27 mouse cellular contexts compared by ENCODE assay signal in genomic region chr13:45118375-45118774, GRCm38 (mm10). TPM values are rescaled to one million over a fixed set of nuclear protein-coding genes. Genes with fewer than 3 reads are reported as not detected.
DNase-seq lines count a peak whose midpoint lies in the region; ATAC-seq and TF ChIP-seq lines count a peak whose summit lies in the region.
"Had no signal": no experiment of that assay in that cellular context is flagged by ENCODE, and none has a peak within 500 bp of the region (broad histone marks: within the 10 kb centered on the region; RNA-seq: fewer than 3 reads in every experiment).

No protein-coding gene starts in this region.

- H3K9ac ChIP-seq in liver, embryonic 11.5 days (ENCODE audit: low read depth, low read length) = no peak overlapping the region
- H3K9ac ChIP-seq in liver, embryonic 14.5 days (replicated peaks) = no peak overlapping the region; the same call in 1 of the 2 replicates
- no peak overlapping the region for H3K9ac ChIP-seq in liver, postnatal 0 days (replicated peaks)
- H3K9ac ChIP-seq in hindbrain, embryonic 14.5 days = no peak overlapping the region
- H3K9ac ChIP-seq: embryonic facial prominence, embryonic 12.5 days; embryonic facial prominence, embryonic 15.5 days; heart, embryonic 13.5 days; hindbrain, embryonic 15.5 days had no signal

- H3K4me2 ChIP-seq in liver, embryonic 11.5 days = no peak overlapping the region
- H3K4me2 ChIP-seq in liver, embryonic 14.5 days (ENCODE audit: low read depth) = no peak overlapping the region
- H3K4me2 ChIP-seq in liver, postnatal 0 days (ENCODE audit: low read depth, low read length) = no peak overlapping the region
- H3K4me2 ChIP-seq in hindbrain, embryonic 14.5 days (replicated peaks) = no peak overlapping the region
- H3K4me2 ChIP-seq: embryonic facial prominence, embryonic 12.5 days; embryonic facial prominence, embryonic 15.5 days; heart, embryonic 13.5 days; hindbrain, embryonic 15.5 days had no signal

- no peak overlapping the region for H3K27ac ChIP-seq in liver, embryonic 11.5 days (ENCODE audit: low read depth, low read length)
- no peak overlapping the region for H3K27ac ChIP-seq in liver, embryonic 14.5 days
- no peak overlapping the region for H3K27ac ChIP-seq in liver, postnatal 0 days (ENCODE audit: low read depth)
- H3K27ac ChIP-seq in layer of hippocampus, adult 2 months = no peak overlapping the region
- H3K27ac ChIP-seq in hindbrain, embryonic 14.5 days = no peak overlapping the region
- H3K27ac ChIP-seq: embryonic facial prominence, embryonic 12.5 days; embryonic facial prominence, embryonic 15.5 days; heart, adult 2 months; heart, embryonic 10.5 days; heart, embryonic 13.5 days; hindbrain, embryonic 15.5 days had no signal

- H3K27me3 ChIP-seq in liver, embryonic 11.5 days (replicated peaks; ENCODE audit: control insufficient read depth, insufficient read depth, low read length) = peaks cover 3% of the 10 kb centered on the region
- H3K27me3 ChIP-seq in liver, embryonic 14.5 days (ENCODE audit: control insufficient read depth, insufficient read depth, low read length) = no peaks in the 10 kb centered on the region; the same call in 1 of the 2 replicates
- peaks cover 13% of the 10 kb centered on the region; the same call in 1 of the 2 replicates for H3K27me3 ChIP-seq in liver, postnatal 0 days (ENCODE audit: insufficient read depth, low read length)
- no peaks in the 10 kb centered on the region for H3K27me3 ChIP-seq in hindbrain, embryonic 14.5 days (ENCODE audit: control insufficient read depth, insufficient read depth, low read length)
- H3K27me3 ChIP-seq: embryonic facial prominence, embryonic 12.5 days; embryonic facial prominence, embryonic 15.5 days; heart, embryonic 13.5 days; hindbrain, embryonic 15.5 days had no signal

- H3K36me3 ChIP-seq in liver, embryonic 11.5 days (ENCODE audit: control insufficient read depth, insufficient read depth, low read length) = no peaks in the 10 kb centered on the region
- H3K36me3 ChIP-seq in liver, embryonic 14.5 days (replicated peaks; ENCODE audit: control insufficient read depth, insufficient read depth, low read depth) = no peaks in the 10 kb centered on the region
- H3K36me3 ChIP-seq in liver, postnatal 0 days (replicated peaks; ENCODE audit: insufficient read depth, low read length) = no peaks in the 10 kb centered on the region
- no peaks in the 10 kb centered on the region for H3K36me3 ChIP-seq in hindbrain, embryonic 14.5 days (replicated peaks; ENCODE audit: control insufficient read depth, insufficient read depth)
- H3K36me3 ChIP-seq: embryonic facial prominence, embryonic 12.5 days; embryonic facial prominence, embryonic 15.5 days; heart, embryonic 10.5 days; heart, embryonic 13.5 days; hindbrain, embryonic 15.5 days had no signal

- peak; percentile 65; the same call in 1 of the 2 replicates for ATAC-seq in liver, embryonic 11.5 days (replicated peaks; ENCODE audit: low FRiP score)
- peak; percentile 62; the same call in 1 of the 2 replicates for ATAC-seq in liver, embryonic 14.5 days (ENCODE audit: insufficient read depth)
- ATAC-seq in liver, postnatal 0 days = no peak
- no peak for ATAC-seq in hindbrain, embryonic 14.5 days (ENCODE audit: low FRiP score)
- ATAC-seq: forebrain, embryonic 14.5 days; Patski had no signal

- H3K4me1 ChIP-seq in liver, embryonic 11.5 days (replicated peaks; ENCODE audit: control insufficient read depth, insufficient read depth, low read length) = no peaks in the 10 kb centered on the region
- peaks cover 4% of the 10 kb centered on the region in 2 experiments; a peak in 3 of 4 replicates for H3K4me1 ChIP-seq in liver, embryonic 14.5 days (replicated peaks; ENCODE audit: control insufficient read depth in 2 of 2, insufficient read depth in 2 of 2, low read length in 1 of 2)
- H3K4me1 ChIP-seq in liver, postnatal 0 days (ENCODE audit: insufficient read depth) = no peaks in the 10 kb centered on the region
- no peaks in the 10 kb centered on the region for H3K4me1 ChIP-seq in hindbrain, embryonic 14.5 days (replicated peaks; ENCODE audit: control insufficient read depth, insufficient read depth, low read length)
- H3K4me1 ChIP-seq: embryonic facial prominence, embryonic 12.5 days; embryonic facial prominence, embryonic 15.5 days; heart, embryonic 10.5 days; heart, embryonic 13.5 days; hindbrain, embryonic 15.5 days had no signal

- no peak for DNase-seq in liver, embryonic 11.5 days (ENCODE audit: low spot score)
- peak in 2 of 3 experiments; percentile 11 to 30 for DNase-seq in liver, embryonic 14.5 days (ENCODE audit: low read depth in 3 of 3, low spot score in 3 of 3)
- DNase-seq in liver, postnatal 0 days = no peak
- no peak for DNase-seq in layer of hippocampus, adult 2 months (ENCODE audit: low spot score in 2 of 2)
- DNase-seq in gastrocnemius, adult 18-20 months (ENCODE audit: low spot score) = no peak
- DNase-seq in spleen, postnatal 10 days (ENCODE audit: low spot score in 2 of 2) = no peak
- DNase-seq in hindbrain, embryonic 14.5 days (ENCODE audit: low spot score) = no peak
- DNase-seq: adrenal gland, postnatal 10 days; adrenal gland, postnatal 36 days; cerebellum, adult 18-20 months; cerebellum, adult 9-10 months; cerebellum, postnatal 14 days; gastrocnemius, postnatal 10 days; gastrocnemius, postnatal 36 days; heart, adult 2 months; heart, postnatal 14 days; heart, postnatal 4 days had no signal

- peak; percentile 42 for TF ChIP-seq CTCF in liver, embryonic 14.5 days (IDR thresholded peaks at IDR 0.05; ENCODE audit: low read depth)
- peak; percentile 22 for TF ChIP-seq CTCF in liver, postnatal 0 days (IDR thresholded peaks at IDR 0.05; ENCODE audit: low read depth)
- TF ChIP-seq CTCF in layer of hippocampus, adult 2 months (conservative IDR thresholded peaks at IDR 0.05) = no peak

- no peaks in the 10 kb centered on the region for H3K9me3 ChIP-seq in liver, embryonic 11.5 days (ENCODE audit: control insufficient read depth, low read length)
- H3K9me3 ChIP-seq in liver, embryonic 14.5 days (ENCODE audit: control insufficient read depth, low read length) = no peaks in the 10 kb centered on the region
- no peaks in the 10 kb centered on the region for H3K9me3 ChIP-seq in liver, postnatal 0 days (ENCODE audit: low read length)
- H3K9me3 ChIP-seq in hindbrain, embryonic 14.5 days (ENCODE audit: control insufficient read depth, low read length) = no peaks in the 10 kb centered on the region
- H3K9me3 ChIP-seq: embryonic facial prominence, embryonic 12.5 days; embryonic facial prominence, embryonic 15.5 days; heart, embryonic 10.5 days; heart, embryonic 13.5 days; hindbrain, embryonic 15.5 days had no signal

- TF ChIP-seq EP300 in liver, embryonic 14.5 days (IDR thresholded peaks at IDR 0.05; ENCODE audit: low read depth) = no peak
- no peak for TF ChIP-seq EP300 in liver, postnatal 0 days (IDR thresholded peaks at IDR 0.05; ENCODE audit: low read depth)

- no peak overlapping the region for H3K4me3 ChIP-seq in liver, embryonic 11.5 days (ENCODE audit: low read depth, low read length)
- H3K4me3 ChIP-seq in liver, embryonic 14.5 days (ENCODE audit: insufficient read depth in 1 of 2, low read depth in 2 of 2, low read length in 2 of 2) = no peak overlapping the region
- H3K4me3 ChIP-seq in liver, postnatal 0 days (ENCODE audit: low read depth, low read length) = no peak overlapping the region
- no peak overlapping the region for H3K4me3 ChIP-seq in layer of hippocampus, adult 2 months
- H3K4me3 ChIP-seq in hindbrain, embryonic 14.5 days (replicated peaks; ENCODE audit: low read length) = no peak overlapping the region
- H3K4me3 ChIP-seq: embryonic facial prominence, embryonic 12.5 days; embryonic facial prominence, embryonic 15.5 days; heart, adult 2 months; heart, embryonic 10.5 days; heart, embryonic 13.5 days; hindbrain, embryonic 15.5 days had no signal

- WGBS in liver, embryonic 11.5 days = 80% methylated on average over 5 of the region's 5 CpGs
- 45% methylated on average over 5 of the region's 5 CpGs for WGBS in liver, embryonic 14.5 days (ENCODE audit: insufficient replicate concordance)
- 57% methylated on average over 5 of the region's 5 CpGs for WGBS in liver, postnatal 0 days (ENCODE audit: insufficient replicate concordance)
- 88% methylated on average over 5 of the region's 5 CpGs for WGBS in hindbrain, embryonic 14.5 days

RNA-seq across cellular contexts. Expression of gene Gm9817, which starts 39.9 kb away (rescaled TPM):
- not detected in 2 replicates for polyA plus RNA-seq in liver, embryonic 11.5 days (2014; fragmentation: Nextera tagmentation; extraction: Ambion mirVana)
- not detected in 2 replicates for polyA plus RNA-seq in liver, embryonic 14.5 days (2012; rRNA removed)
- polyA plus RNA-seq in liver, embryonic 14.5 days (2014; fragmentation: Nextera tagmentation; extraction: Ambion mirVana) = not detected in 2 replicates
- polyA plus RNA-seq in liver, postnatal 0 days (2015; fragmentation: Nextera tagmentation; extraction: Ambion mirVana) = not detected in 2 replicates
- not detected for total RNA-seq in layer of hippocampus, adult 2 months (2021)
- total RNA-seq in gastrocnemius, adult 18-20 months (2021) = under 1 TPM in 1 of 2 experiments, not detected in 1; 0.12 TPM
- polyA plus RNA-seq in hindbrain, embryonic 14.5 days (2014; fragmentation: Nextera tagmentation; extraction: Ambion mirVana) = 0.09 TPM in 1 of 2 replicates, not detected in the other
- total RNA-seq: granulocyte monocyte progenitor cell, adult 5-6 weeks; heart, postnatal 14 days had no signal
- polyA plus RNA-seq: embryonic facial prominence, embryonic 12.5 days; forebrain, embryonic 11.5 days; heart, adult 2 months; heart, embryonic 10.5 days; hindbrain, embryonic 11.5 days; Patski had no signal

Comparison
In these comparisons a context has a peak if more than half of its experiments do, and no peak if none do; other contexts are left out.
1. ATAC-seq: peak in liver, embryonic 11.5 days (single experiment) and liver, embryonic 14.5 days (single experiment); none in liver, postnatal 0 days (single experiment) and hindbrain, embryonic 14.5 days (single experiment).
2. DNase-seq: peak in liver, embryonic 14.5 days (2 of 3); none in liver, embryonic 11.5 days (single experiment), liver, postnatal 0 days (single experiment), layer of hippocampus, adult 2 months (0 of 2), gastrocnemius, adult 18-20 months (single experiment), spleen, postnatal 10 days (0 of 2) and hindbrain, embryonic 14.5 days (single experiment).